Mouse (Mus musculus): ENCODE results near the gene Best1. TPM values are rescaled to one million over a fixed set of nuclear protein-coding genes. Genes with fewer than 3 reads are reported as not detected.

Gene Best1
- total RNA-seq, 2 experiments from 2014 or later: 0.29 to 0.41 TPM

GRCm38 (mm10) chr19:9997204-9998062 is 4.0 kb downstream of the Best1 start:
- intact Hi-C loops (cut with DNase I; ENCODE audit: low total_unique reads): no loop called here
- DNase-seq: no peak

- DNase-seq: peak; percentile 96
- intact Hi-C loops (cut with DNase I; ENCODE audit: low total_unique reads): no loop called here
These were observed 8.3 kb downstream of the Best1 start for GRCm38 (mm10) chr19:9993036-9993656.

- DNase-seq: no peak
- intact Hi-C loops (cut with DNase I; ENCODE audit: low total_unique reads): no loop called here
These were observed 9.1 kb downstream of the Best1 start for GRCm38 (mm10) chr19:9992011-9992958.

GRCm38 (mm10) chr19:9991304-9991703 is 10.1 kb downstream of the Best1 start:
- peak; percentile 84 for DNase-seq
- intact Hi-C loops (cut with DNase I; ENCODE audit: low total_unique reads): no loop called here

- DNase-seq: no peak
- intact Hi-C loops (cut with DNase I; ENCODE audit: low total_unique reads): loop anchor here (2.0 kb wide), 1 partner anchor 73 kb away; no protein-coding TSS in a partner anchor
These were observed 11.6 kb downstream of the Best1 start for GRCm38 (mm10) chr19:9989884-9990256.

GRCm38 (mm10) chr19:9989171-9989883 is 12.1 kb downstream of the Best1 start:
- intact Hi-C loops (cut with DNase I; ENCODE audit: low total_unique reads): loop anchor here (2.0 kb wide), 1 partner anchor 73 kb away; no protein-coding TSS in a partner anchor
- DNase-seq: peak; percentile 28

GRCm38 (mm10) chr19:9987593-9987992 is 13.8 kb downstream of the Best1 start:
- intact Hi-C loops (cut with DNase I; ENCODE audit: low total_unique reads): no loop called here
- no peak for DNase-seq

- no peak for DNase-seq
- intact Hi-C loops (cut with DNase I; ENCODE audit: low total_unique reads): no loop called here
These were observed 14.2 kb downstream of the Best1 start for GRCm38 (mm10) chr19:9987192-9987591.

GRCm38 (mm10) chr19:9985900-9986421 is 15.5 kb downstream of the Best1 start:
- DNase-seq: no peak
- intact Hi-C loops (cut with DNase I; ENCODE audit: low total_unique reads): no loop called here

- intact Hi-C loops (cut with DNase I; ENCODE audit: low total_unique reads): no loop called here
- no peak for DNase-seq
These were observed 16.1 kb downstream of the Best1 start for GRCm38 (mm10) chr19:9985190-9985899.

GRCm38 (mm10) chr19:9984111-9985055 is 17.1 kb downstream of the Best1 start:
- intact Hi-C loops (cut with DNase I; ENCODE audit: low total_unique reads): no loop called here
- DNase-seq: no peak

- peak; percentile 77 for DNase-seq
- intact Hi-C loops (cut with DNase I; ENCODE audit: low total_unique reads): no loop called here
These were observed 18.4 kb downstream of the Best1 start for GRCm38 (mm10) chr19:9982852-9983542.

- intact Hi-C loops (cut with DNase I; ENCODE audit: low total_unique reads): no loop called here
These were observed 19.1 kb downstream of the Best1 start for GRCm38 (mm10) chr19:9982151-9982851.

GRCm38 (mm10) chr19:9981621-9982020 is 19.8 kb downstream of the Best1 start:
- intact Hi-C loops (cut with DNase I; ENCODE audit: low total_unique reads): no loop called here
- no peak for DNase-seq

More at GRCm38 (mm10) chr19:9982151-9982851, 19.1 kb downstream of the Best1 start:
- peak; percentile 97 for DNase-seq

GRCm38 (mm10) chr19:9980258-9980657 is 21.2 kb downstream of the Best1 start, which contains the start of gene Fth1:
Gene Fth1 (plus strand): TSS chr19:9980598.
- intact Hi-C loops (cut with DNase I; ENCODE audit: low total_unique reads): no loop called here
- DNase-seq: no peak

GRCm38 (mm10) chr19:9979156-9979555 is 22.3 kb downstream of the Best1 start:
- no peak for DNase-seq
- intact Hi-C loops (cut with DNase I; ENCODE audit: low total_unique reads): no loop called here
